ENCODE assay signal across 8 mouse cellular contexts in genomic region chr15:25414747-25415119, GRCm38 (mm10). TPM values are rescaled to one million over a fixed set of nuclear protein-coding genes. Genes with fewer than 3 reads are reported as not detected.
DNase-seq lines count a peak whose midpoint lies in the region; ATAC-seq and TF ChIP-seq lines count a peak whose summit lies in the region.

No protein-coding gene starts in this region.

- under 1% methylated on average over 14 of the region's 14 CpGs for WGBS in hindbrain, postnatal 0 days
- under 1% methylated on average over 13 of the region's 14 CpGs for WGBS in macrophage (ENCODE audit: missing documents)

- intact Hi-C loops in gastrocnemius, adult 2 months (cut with DNase I), result loop anchor here (2.0 to 10.0 kb wide), 3 partner anchors 367 to 826 kb away; no protein-coding TSS in a partner anchor
- intact Hi-C loops in left cerebral cortex, adult 2 months (cut with DNase I), result loop anchor here (1.0 to 5.0 kb wide), 8 partner anchors 122 to 826 kb away; no protein-coding TSS in a partner anchor

- peak; percentile 74 for TF ChIP-seq CTCF in gastrocnemius, adult 2 months (IDR thresholded peaks at IDR 0.05)
- peak; percentile 92 for TF ChIP-seq CTCF in hindbrain, postnatal 0 days (IDR thresholded peaks at IDR 0.05; ENCODE audit: low read depth)
- TF ChIP-seq CTCF in left cerebral cortex, adult 2 months (IDR thresholded peaks at IDR 0.05), result peak; percentile 68

- H3K9ac ChIP-seq in hindbrain, postnatal 0 days (replicated peaks; ENCODE audit: low read length), result peak overlapping the region; percentile 98

- peak; percentile 37 for ATAC-seq in hindbrain, postnatal 0 days

- peak overlapping the region; percentile 89 for H3K4me2 ChIP-seq in hindbrain, postnatal 0 days (ENCODE audit: low read depth, low read length)

- peaks cover 36% of the 10 kb centered on the region for H3K79me2 ChIP-seq in macrophage (ENCODE audit: inconsistent target)

- H3K4me3 ChIP-seq in gastrocnemius, adult 2 months, result peak overlapping the region; percentile 82
- peak overlapping the region; percentile 98 for H3K4me3 ChIP-seq in hindbrain, postnatal 0 days (ENCODE audit: low read length)
- H3K4me3 ChIP-seq in left cerebral cortex, adult 2 months, result peak overlapping the region; percentile 54
- H3K4me3 ChIP-seq in macrophage (ENCODE audit: inconsistent target), result peak overlapping the region; percentile 20; the same call in 1 of the 2 replicates

- H3K27me3 ChIP-seq in hindbrain, postnatal 0 days (ENCODE audit: insufficient read depth, low read length), result no peaks in the 10 kb centered on the region

- peak; percentile 93 for DNase-seq in R1 (ENCODE audit: low read depth, low spot score)
- DNase-seq in cerebellum, postnatal 25 days, result peak; percentile 87 to 92
- DNase-seq in gastrocnemius, adult 2 months, result peak; percentile 83
- peak; percentile 97 for DNase-seq in hindbrain, postnatal 0 days (ENCODE audit: low spot score)
- DNase-seq in left cerebral cortex, adult 2 months (ENCODE audit: extremely low spot score in 1 of 2, low spot score in 2 of 2), result peak; percentile 86 to 91
- DNase-seq in right cerebral cortex, adult 18-20 months, result peak; percentile 91
- peak; percentile 63 for DNase-seq in urinary bladder, adult 2 months (ENCODE audit: low spot score)

- 0 out of 2 replicates have a peak, but pooled peaks cover 3% of the 10 kb centered on the region for H3K4me1 ChIP-seq in hindbrain, postnatal 0 days (ENCODE audit: insufficient read depth, low read length)

- H3K9me3 ChIP-seq in hindbrain, postnatal 0 days (ENCODE audit: low read length), result no peaks in the 10 kb centered on the region

- H3K36me3 ChIP-seq in hindbrain, postnatal 0 days (ENCODE audit: insufficient read depth, low read length), result no peaks in the 10 kb centered on the region
- no peaks in the 10 kb centered on the region for H3K36me3 ChIP-seq in macrophage (ENCODE audit: inconsistent target)

- no peak overlapping the region for H3K27ac ChIP-seq in gastrocnemius, adult 2 months
- peak overlapping the region; percentile 100 for H3K27ac ChIP-seq in hindbrain, postnatal 0 days
- H3K27ac ChIP-seq in left cerebral cortex, adult 2 months, result peak overlapping the region; percentile 96
- H3K27ac ChIP-seq in macrophage, result peak overlapping the region; percentile 45; the same call in 1 of the 2 replicates

RNA-seq across cellular contexts. Expression of gene Basp1, which starts 1.2 kb away (rescaled TPM):
- total RNA-seq in gastrocnemius, adult 2 months (2021), result 1 to 10 TPM; 1.4 to 3.1 TPM
- total RNA-seq in hindbrain, postnatal 0 days (2014; rRNA removed), result 701 and 894 TPM in 2 replicates
- polyA plus RNA-seq in hindbrain, postnatal 0 days (2015; fragmentation: Nextera tagmentation; extraction: Ambion mirVana), result 415 and 425 TPM in 2 replicates
- total RNA-seq in left cerebral cortex, adult 2 months (2021), result 100 to 1,000 TPM; 653 to 673 TPM
- total RNA-seq in macrophage (2018; cell fraction: chromatin; rRNA removed), result 10 to 100 TPM in 25 of 26 experiments, 1 to 10 TPM in 1; 7.7 to 59.8 (median 16.6) TPM
- total RNA-seq in macrophage (2018; cell fraction: cytosol; rRNA removed), result 100 to 1,000 TPM; 109 to 219 (median 156) TPM
- 10 to 100 TPM; 33.9 to 97.4 (median 63.7) TPM for total RNA-seq in macrophage (2018; cell fraction: nucleus; rRNA removed)
- polyA plus RNA-seq in macrophage (2018), result 124 to 230 TPM (median 218 TPM) in 3 replicates
- 66.5 and 83.1 TPM in 2 replicates for polyA plus RNA-seq in urinary bladder, adult 2 months (2012; rRNA removed)

Comparison
In these comparisons a context has a peak if more than half of its experiments do, and no peak if none do; other contexts are left out.
1. H3K4me3 ChIP-seq: peak in every context shown above with its lines; median percentile 98 in hindbrain, postnatal 0 days; 82 in gastrocnemius, adult 2 months; 54 in left cerebral cortex, adult 2 months; 20 in macrophage.
2. RNA of gene Basp1, which starts 1.2 kb away (total RNA-seq): 701 to 894 TPM in hindbrain, postnatal 0 days and 653 to 673 TPM in left cerebral cortex, adult 2 months; 1.4 to 3.1 TPM in gastrocnemius, adult 2 months; every median in the first group is over 100 times any median in the second.
3. Peak in every context shown above with its lines, with median percentiles within 50 percentile points of each other: DNase-seq and CTCF ChIP-seq.